Mouse (Mus musculus): ENCODE data around the gene Sccpdh.
"Not testable (repeated sequence)": the region's sequence is repeated elsewhere in the genome, so short reads cannot be mapped to it uniquely, and the experiment has no call there.

Sccpdh gene

DNA sequence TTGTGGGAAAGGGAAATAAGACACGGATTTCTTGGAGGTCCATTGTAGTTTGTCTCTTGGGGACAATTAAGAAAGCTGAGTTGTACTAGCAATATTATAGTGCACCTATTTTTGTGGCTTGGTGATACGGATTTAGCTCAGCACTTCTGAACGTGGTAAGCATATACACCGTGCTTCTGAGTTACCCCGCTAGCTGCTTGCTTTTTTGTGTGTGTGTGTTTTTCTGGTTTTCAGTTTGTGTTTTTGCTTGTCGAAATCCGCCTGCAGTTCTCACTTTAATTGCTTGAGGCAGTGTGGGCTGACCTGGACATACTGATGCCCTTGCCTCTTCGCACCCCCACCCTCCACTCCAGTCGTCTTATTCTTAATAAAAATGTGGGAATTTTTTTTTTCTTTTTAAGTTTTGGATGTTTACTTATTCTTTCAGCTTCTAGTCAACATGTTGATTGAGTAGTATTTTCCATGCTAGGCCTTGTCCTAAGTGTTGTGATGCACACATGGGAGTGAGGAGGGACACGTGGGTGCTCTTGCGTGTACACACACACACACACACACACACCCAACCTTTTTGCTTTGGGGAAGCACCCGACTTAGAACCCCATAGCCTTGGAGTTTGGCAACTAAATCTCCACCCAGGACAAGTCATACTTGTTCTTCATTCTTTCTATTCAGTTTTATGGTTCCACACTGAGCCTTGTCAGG lies 977 bp downstream of the Sccpdh start:
- DNase-seq (ENCODE audit: low read depth): peak; percentile 27

DNA sequence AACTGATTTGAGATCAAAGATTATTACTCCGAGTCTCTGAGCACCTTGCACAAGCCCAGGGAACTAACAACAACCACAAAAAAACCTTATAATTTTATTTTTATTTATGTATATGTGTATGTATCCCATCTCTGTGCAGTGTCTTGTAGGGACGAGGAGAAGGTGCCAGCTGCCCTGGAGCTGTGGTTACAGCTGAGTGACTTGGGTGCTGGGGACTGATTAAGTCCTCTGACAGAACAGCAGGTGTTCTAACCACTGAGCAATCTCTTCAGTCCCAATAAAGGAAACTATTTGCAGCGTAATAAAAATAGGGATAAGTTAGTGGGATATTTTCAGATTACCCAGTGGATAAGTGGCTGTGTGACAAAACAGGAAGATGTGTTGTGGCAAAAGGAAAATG lies 6.3 kb downstream of the Sccpdh start:
- DNase-seq (ENCODE audit: low read depth): no peak

DNA sequence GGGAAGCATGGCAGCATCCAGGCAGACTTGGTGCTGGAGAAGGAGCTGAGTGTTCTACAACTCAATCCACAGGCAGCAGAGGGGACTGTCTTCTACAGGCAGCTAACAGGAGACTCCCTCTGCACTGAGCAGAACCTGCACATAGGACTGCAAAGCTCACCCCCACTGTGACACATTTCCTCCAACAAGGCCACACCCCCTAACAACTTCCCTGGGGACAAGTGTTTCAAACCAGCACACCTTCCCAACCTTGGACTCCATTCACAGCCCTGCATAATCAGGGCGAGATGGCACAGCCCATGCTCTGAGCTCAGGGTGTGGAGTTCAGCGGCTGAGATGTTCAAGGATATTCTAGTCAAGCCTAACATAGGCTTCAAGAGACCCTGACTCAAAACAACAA lies 9.0 kb downstream of the Sccpdh start:
- no peak for DNase-seq (ENCODE audit: low read depth)

DNA sequence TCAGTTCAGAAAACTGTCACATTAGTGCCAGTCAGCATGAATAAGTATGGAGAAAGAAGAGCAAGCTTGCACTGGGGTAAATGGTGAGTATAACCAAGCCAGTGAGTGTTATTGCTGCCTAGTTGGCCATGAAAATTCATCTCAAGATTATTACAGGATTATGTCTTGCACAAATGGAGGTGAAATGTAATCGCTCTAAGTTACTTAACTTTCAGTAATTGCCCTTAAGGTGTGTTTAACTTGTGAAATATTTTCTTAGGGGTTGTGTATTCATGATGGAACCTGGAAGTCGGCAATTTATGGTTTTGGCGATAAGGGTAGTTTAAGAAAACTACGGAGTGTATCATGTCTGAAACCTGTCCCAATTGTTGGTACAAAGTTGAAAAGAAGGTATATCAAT lies 11.3 kb downstream of the Sccpdh start:
- no peak for DNase-seq (ENCODE audit: low read depth)

DNA sequence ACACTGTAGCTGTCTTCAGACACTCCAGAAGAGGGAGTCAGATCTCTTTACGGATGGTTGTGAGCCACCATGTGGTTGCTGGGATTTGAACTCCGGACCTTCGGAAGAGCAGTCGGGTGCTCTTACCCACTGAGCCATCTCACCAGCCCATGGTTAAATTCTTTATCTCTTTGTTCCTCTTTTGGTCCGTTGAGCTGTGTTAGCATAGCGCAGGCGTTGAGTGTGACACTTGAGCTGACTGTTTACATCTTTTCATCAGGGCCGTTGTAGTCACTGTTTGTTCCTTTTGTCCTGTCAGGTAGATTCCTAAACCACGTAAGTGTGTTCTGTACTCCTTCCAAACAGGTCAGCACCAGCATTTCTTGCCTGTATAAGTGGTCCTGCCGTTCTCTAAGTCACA lies 14.7 kb downstream of the Sccpdh start:
- DNase-seq (ENCODE audit: low read depth): not testable (repeated sequence)

DNA sequence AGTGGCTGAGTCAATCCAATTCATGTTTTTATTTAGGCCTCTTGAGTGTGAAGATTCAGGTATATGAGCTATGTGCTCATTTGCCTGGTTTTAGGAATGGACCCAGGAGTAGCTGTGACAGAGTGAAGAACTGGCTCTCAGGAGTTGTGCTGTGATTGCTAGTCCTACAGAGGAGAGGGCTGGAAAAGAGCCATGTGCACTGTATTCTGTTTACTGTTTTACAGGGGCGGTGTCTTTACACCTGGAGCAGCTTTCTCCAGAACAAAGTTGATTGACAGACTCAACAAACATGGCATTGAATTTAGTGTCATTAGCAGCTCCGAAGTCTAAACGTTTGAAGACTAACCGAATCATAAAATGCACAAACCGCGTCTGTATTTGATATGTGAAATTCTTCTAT lies 18.3 kb downstream of the Sccpdh start:
- DNase-seq (ENCODE audit: low read depth): no peak

DNA sequence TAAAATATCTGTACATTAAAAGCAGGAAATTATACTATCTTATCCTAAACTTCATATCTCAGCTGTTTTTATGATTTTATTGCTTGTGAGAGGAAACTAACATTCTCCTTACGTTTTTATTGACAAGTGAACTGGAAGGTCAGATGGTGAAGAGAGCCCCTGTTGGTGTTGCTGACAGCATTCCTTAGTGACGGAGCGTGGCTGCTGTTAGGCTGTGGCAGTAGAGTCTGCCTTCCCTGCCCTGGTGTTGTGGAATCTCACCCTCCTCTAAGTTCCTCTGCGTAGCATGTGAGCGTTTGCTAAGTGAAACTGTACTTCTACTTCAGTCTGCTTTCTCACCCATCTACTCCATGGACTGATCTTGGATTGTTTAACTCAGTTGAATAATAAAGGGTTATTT lies 18.8 kb downstream of the Sccpdh start:
- DNase-seq (ENCODE audit: low read depth): no peak

DNA sequence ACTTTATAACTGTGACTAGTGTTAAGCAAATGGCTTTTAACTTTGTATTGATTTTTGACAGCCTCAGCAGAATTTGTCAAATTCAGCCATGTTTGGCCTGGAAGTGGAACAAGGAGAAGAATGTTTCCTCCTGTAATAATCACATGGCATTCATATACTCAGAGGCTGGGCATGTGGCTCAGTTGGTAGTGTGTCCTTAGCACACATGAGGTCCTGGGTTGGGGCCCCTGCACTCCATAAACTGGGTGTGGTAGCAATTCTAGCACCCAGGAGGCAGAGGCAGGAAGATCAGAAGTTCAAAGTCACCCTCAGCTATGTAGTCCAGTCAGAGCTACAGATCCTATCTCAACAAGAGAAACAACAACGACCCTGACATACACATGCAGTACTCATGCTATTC lies 19.3 kb downstream of the Sccpdh start:
- DNase-seq (ENCODE audit: low read depth): no peak

DNA sequence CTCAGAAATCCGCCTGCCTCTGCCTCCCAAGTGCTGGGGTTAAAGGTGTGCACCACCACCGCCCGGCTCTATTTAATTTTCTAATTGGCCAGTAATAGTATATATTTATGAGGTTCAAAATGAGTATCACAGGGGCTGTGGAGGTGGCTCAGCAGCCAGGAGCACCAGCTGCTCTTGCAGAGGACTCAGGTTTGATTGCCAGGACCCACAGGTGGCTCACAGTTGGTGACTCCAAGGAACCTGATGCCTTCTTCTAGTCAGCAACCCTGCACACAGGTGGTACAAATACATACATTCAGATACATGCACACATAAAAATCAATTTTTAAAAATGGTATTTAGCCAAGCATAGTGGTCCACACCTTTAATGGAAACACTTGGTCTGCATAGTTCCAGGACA lies 20.0 kb downstream of the Sccpdh start:
- no peak for DNase-seq (ENCODE audit: low read depth)

DNA sequence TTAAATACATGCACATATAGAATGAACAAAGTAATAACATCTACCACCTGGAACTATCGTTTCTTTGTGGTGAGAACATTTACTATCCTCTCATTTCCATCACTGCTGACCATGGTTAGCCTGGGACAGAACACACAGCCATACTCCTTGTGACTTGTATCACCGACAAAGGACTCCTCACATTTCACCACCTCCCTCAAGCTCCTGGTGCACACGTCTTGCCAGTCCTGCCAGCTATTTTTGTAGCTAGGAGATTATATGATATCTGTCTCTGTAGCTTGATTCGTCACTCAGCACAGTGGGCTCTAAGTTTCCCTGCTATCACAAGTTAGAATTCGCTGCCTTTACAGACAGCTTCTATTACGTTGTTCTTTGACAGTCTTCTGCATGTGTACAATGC lies 20.4 kb downstream of the Sccpdh start:
- DNase-seq (ENCODE audit: low read depth): no peak

DNA sequence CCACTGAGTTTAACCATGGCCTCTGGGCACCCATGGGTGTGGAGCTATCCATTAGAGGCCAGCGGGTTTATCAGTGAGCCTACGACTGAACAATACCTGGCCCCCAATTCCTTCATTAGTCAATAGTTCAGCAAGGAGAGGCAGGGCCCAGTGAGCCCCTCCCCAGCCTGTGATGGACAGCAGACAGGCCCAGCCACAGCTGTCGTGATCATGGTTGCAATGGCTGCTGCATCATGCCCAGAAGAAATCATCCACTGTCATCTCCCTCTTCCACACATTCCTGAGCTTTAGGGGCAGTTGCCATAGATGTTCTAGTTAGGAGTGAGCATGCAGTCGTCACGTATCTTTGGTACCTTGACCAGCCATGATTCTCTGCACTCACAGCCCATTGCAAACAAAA lies 20.9 kb downstream of the Sccpdh start:
- DNase-seq (ENCODE audit: low read depth): no peak

DNA sequence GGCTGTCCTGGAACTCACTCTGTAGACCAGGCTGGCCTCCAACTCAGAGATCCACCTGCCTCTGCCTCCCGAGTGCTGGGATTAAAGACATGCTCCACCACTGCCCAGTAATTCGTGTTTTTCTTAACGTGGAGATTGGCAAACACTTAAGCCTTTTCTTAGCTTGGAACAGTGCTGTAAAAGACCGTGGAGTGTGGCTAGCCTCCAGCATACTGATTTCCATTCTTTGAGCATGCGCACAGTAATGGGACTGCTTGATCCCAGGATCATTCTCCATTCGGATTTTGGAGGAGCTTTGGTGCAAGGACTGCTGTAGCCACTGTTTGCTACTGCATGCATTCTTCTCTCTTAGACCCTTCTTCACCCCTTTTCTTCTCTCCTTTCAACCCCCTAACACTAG lies 21.5 kb downstream of the Sccpdh start:
- DNase-seq (ENCODE audit: low read depth): no peak

DNA sequence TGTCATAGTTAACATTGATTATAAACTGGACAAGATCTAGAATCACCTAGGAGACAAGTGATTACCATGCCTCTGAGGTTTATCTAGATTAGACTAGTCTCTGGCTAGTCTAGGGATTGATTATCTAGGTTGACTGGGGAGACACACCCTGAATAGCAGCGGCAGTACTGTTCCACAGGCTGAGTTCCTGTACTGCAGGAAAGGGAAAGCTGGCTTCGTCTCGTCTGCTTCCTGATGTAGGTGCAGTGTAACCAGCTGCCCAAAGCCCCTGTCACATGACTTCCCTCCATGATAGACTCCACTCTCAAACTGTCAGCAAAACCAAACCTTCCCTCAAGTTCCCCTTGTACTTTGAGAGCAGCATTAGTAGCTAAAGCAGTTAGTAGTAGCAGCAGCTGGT lies 36.1 kb downstream of the Sccpdh start:
- DNase-seq (ENCODE audit: low read depth): no peak

DNA sequence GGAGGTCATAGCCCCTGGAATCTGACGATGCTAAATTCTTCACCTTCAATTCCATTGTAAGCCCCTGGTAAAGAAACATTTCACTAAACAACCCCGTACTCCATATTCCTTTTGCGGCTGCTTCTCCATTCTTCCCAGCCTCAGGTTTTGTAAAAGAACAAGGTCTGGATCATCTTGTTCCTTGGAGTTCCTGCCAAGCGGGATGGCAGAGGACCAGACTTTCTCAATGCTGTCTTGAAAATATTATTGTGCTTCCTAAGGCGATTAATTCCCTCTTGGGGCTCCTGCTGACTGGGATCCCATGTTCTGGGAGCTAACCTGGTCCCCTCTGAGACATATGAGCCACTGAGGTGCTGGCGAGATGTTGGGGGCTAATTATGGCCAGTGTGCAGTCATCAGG lies 37.1 kb downstream of the Sccpdh start:
- no peak for DNase-seq (ENCODE audit: low read depth)

DNA sequence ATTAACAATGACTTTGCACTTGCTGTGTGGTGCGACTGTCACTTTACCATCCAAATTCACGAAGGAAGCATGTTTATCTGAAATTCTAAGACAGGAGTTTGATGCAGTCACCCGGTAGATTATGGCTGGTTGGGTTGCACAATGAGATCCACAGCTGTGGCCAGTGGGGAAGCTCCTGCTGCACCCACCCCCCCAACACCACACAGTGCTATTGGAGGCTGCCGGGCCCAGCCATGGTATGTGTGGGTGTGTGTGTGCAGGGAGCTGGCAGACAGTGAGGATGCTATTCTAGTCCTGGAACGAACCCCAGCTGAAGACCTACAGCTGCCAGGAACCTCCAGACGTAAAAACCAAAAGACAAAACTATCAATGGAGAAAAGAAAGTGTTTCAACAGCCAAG lies 41.4 kb downstream of the Sccpdh start:
- no peak for DNase-seq (ENCODE audit: low read depth)

DNA sequence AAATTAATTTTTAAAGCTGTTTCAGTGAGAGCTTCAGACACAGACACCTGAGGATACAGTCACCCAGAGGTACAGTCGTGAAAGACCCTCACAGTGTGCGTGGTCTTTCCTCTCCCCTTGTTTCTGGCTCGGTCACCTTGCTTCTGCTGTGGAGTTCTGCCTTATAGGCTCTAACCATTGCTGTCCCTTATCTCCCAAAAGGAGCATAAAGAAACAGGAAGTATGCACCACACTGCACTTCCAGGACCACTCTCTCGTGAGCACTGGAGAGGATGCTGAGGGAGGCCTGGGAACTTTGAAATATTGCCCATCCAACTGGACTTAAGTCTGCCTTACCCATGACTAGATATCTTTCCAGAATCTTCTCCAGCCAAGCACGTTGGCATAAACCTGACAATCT lies 42.7 kb downstream of the Sccpdh start:
- no peak for DNase-seq (ENCODE audit: low read depth)

DNA sequence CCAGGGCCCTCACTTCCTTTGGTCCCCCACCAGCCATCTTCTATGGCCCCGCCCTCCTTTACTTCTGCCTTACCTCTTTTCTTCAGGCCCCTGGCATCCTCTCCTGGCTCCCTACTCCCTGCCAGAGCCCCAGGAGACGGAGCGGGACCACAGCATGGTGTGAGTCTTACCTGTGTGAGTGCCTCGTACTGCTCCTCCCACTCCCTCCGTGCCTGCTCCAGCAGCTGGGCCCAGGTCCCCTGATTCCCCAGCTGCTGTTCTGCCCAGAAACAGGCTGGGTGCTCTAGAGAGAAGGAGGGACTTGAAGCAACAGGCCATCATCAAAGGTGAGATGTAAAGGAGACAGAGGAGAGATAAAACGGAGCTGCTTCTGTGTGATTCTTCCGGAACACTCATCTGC lies 44.6 kb downstream of the Sccpdh start:
- DNase-seq (ENCODE audit: low read depth): no peak

DNA sequence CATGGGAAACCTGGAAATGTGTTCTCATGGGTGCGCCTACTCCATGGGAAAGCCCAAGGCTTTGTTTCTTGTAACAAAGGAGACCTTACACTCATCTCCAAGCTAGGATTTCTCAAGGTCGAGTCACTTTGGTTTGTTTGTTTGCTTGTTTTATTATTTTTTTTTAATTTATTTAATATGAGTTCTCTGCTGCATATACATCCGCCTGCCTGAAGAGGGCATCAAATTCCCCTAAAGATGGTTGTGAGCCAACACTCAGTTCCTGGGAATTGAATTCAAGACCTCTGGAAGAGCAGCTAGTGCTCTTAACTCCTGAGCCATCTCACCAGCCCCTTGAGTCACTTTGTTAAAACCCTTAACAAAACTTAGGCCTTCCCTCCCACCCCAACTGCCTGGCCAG lies 45.4 kb downstream of the Sccpdh start:
- DNase-seq (ENCODE audit: low read depth): no peak

DNA sequence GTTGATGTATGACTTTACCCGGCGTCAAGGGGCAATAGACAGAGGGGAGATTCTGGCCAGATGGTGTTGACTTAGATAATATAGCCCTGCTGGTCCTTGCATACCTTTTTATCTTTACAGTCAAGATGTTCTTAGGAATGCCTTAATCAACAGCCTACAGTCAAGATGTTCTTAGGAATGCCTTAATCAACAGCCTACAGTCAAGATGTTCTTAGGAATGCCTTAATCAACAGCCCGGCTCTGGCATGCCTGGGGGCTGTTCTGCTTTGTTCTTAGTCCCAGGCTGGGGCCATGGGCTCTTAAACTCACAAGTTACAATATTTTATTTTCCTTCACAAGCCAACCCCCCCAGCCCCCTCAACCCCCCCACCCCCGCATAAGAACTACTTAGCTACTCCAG lies 47.3 kb downstream of the Sccpdh start:
- DNase-seq (ENCODE audit: low read depth): not testable (repeated sequence)

DNA sequence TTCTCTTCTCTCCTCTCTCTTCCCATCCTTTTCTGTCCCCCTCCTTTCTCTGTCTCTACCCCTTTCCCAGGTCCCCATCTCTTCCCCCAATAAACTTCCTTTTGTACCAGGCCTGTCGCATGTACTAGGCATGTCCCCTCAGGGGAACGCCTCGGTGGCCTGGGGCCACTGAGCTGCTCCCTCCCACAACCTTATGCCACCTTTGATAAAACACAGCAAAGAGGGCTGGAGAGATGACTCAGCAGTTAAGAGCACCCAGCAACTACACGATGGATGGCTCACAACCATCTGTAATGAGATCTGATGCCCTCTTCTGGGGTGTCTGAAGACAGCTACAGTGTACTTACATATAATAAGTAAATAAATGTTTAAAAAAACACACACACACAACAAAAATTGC lies 47.8 kb downstream of the Sccpdh start:
- DNase-seq (ENCODE audit: low read depth): no peak

DNA sequence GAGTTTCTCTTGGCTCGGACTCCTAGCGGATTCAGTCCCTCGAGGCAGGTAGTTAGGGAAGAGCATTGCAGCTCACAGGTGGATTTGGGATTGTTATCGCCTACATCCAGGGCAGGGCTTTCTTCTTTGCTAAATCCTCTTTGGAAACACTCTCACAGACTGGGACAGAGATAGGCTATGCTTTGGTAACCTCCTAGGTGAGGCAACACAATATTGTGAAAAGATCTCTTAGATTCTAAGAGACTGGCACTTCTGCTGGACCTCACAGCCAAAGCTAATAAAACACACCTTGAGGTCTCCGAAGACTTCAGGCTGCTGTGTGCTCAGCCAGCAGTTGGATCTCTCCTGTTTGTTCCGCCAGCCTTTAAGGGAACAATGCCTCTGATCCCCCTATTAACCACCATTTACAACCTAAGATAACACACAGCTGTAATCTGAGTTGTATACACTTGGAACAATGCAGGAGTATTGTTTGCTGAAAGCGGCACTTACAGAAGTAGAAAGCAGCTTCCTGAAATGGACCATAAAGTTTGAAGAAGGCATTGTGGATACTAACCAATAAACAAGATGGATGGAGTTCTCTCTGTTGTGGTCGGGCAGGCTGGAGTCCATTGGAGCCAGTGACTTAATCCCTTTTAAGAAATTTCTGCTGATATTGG lies 54.9 kb downstream of the Sccpdh start:
- no peak for DNase-seq (ENCODE audit: low read depth)

DNA sequence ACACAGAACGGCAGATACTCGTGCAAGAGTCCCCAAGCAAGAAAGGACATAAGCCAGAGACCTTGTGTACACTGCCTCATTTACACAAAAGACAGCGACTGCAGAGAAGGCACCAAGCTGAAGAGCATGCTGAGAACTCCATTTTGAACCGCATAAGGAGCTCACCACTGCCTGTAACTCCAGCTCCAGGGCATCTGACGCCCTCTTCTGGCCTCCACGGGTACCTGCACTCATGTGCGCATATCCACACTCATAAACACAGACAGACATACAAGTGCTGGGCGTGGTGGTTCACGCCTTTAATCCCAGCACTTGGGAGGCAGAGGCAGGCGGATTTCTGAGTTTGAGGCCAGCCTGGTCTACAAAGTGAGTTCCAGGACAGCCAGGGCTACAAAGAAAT lies 60.7 kb downstream of the Sccpdh start:
- DNase-seq (ENCODE audit: low read depth): no peak

DNA sequence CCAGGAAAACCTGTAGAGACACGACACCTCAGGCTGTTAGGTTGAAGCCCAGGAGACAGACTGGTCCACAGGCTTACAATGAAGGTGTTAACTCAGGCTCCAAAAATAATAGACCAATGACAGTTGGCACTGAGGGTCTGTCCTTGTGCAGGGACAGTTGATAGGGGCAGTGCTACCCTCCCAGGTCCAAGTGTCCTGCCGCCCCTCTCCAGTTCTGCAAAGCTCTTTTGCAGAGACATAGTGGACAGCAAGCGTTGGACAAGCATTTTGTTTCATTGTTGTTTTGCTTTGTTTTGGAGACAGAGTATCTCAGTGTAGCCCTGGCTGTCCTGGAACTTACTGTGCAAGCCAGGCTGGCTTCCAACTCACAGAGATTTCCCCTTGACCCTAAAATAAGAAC lies 63.4 kb downstream of the Sccpdh start:
- DNase-seq (ENCODE audit: low read depth): no peak
